Mouse (Mus musculus): ENCODE measurements at regions not wholly inside any gene's neighbourhood (a gene's known extent, or its start where the extent isn't known, plus 50 kb on each side); places are given as distances from the start of the nearest gene placed in this dataset.

DNA sequence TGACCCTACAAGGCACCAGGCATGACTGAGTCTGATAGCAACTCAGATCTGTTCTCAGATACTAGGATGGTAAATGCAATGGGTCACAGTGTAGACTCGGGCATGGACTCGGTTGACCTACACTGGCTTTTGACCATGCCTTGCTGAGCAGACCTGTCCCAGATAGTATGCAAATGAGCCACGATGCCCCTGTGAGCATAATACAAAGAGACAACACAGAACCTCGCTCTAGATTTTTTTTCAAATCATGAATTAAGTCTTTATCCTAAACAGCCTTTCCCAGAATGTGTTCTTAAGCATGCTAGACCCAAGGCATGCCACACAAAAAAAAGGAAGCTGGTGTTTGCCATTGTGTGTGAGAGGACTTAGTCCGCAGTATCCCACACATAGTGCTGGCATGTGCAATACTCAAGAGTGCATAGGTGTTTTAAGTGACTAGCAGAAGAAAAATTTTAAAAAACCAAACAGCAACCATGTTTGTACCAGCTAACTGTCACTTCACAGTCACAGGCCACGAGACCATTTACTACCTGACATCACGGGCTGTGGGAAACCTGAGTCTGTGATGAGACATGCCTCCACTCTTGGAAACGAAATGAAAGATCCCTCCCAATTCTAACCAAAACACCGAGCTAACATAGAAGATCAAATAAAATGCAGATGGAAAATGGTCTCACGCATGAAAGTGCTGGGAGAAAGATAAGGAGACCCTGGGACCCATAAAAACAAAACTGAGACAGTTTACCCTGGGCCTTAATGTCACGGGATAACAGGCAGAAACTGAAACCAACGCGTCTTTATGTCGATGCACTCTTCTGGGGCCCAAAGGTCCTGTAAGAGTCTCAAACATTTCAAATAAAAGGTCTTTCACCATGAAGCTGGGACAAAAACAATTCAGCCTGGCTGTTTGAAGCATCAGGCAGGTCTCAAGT is 95.2 kb downstream of the Fasl start:
- 76% methylated on average over 14 of the region's 14 CpGs for WGBS
- ATAC-seq (ENCODE audit: insufficient number of reproducible peaks, low FRiP score, low TSS enrichment, low read depth) = no peak
- H3K9me3 ChIP-seq (replicated peaks) = no peaks in the 10 kb centered on the region
- H3K4me2 ChIP-seq (replicated peaks) = no peak overlapping the region
- H3K9ac ChIP-seq = no peak overlapping the region
- H3K27ac ChIP-seq (replicated peaks) = no peak overlapping the region
- H3K4me1 ChIP-seq = no peaks in the 10 kb centered on the region
- H3K4me3 ChIP-seq (replicated peaks) = no peak overlapping the region
- no peaks in the 10 kb centered on the region for H3K27me3 ChIP-seq
- no peaks in the 10 kb centered on the region for H3K36me3 ChIP-seq

DNA sequence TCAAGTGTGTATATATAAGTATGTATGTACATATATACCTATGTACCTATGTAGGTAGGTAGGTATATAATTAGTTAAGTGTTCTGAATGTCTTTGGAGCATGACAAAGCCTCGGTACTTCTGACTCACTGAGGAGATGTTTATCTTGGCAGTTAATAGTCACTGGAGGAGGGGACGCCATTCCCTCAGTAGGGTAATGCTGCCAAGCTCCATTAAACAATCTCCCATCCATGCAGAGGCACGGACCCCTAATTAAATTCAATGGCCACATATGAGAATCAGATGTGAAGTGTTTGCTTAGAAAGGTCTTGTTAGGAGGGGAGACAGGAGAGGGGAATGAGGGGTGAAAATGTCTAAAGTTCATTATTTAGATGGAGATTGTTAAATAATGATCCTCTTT is 99.3 kb downstream of the Fasl start:
- ATAC-seq (ENCODE audit: insufficient number of reproducible peaks, low FRiP score, low TSS enrichment, low read depth) = no peak
- 13% methylated on average over 3 of the region's 3 CpGs for WGBS
- H3K4me2 ChIP-seq (replicated peaks) = no peak overlapping the region
- H3K4me1 ChIP-seq = no peaks in the 10 kb centered on the region
- no peaks in the 10 kb centered on the region for H3K9me3 ChIP-seq (replicated peaks)
- H3K27me3 ChIP-seq = no peaks in the 10 kb centered on the region
- no peak overlapping the region for H3K27ac ChIP-seq (replicated peaks)
- no peaks in the 10 kb centered on the region for H3K36me3 ChIP-seq
- H3K4me3 ChIP-seq (replicated peaks) = no peak overlapping the region
- H3K9ac ChIP-seq = no peak overlapping the region

DNA sequence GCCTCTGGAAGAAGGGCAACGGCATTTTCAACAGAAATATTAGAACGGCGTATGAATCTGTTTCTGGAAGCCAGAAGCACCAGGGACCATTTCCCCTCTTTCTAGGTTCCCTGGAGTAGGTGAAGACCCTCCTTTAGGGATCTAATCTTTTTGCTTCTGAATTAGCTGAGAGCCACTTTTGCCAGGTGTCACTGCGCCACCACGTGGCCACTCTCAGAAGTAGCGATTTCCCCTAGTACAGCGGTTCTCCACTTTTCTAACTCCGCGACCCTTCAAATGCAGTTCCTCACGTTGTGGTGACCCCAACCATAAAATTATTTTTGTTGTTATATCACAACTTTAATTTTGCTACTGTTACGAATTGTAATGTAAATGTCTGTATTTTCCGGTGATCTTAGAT is 100.7 kb downstream of the Fasl start:
- 0 out of 2 replicates have a peak overlapping the region, but pooled peaks have one; percentile 20 for H3K4me2 ChIP-seq (replicated peaks)
- WGBS = 17% methylated on average over 12 of the region's 12 CpGs
- ATAC-seq (ENCODE audit: insufficient number of reproducible peaks, low FRiP score, low TSS enrichment, low read depth) = no peak
- no peak overlapping the region for H3K9ac ChIP-seq
- H3K27ac ChIP-seq (replicated peaks) = no peak overlapping the region
- H3K4me1 ChIP-seq = no peaks in the 10 kb centered on the region
- no peak overlapping the region for H3K4me3 ChIP-seq (replicated peaks)
- no peaks in the 10 kb centered on the region for H3K27me3 ChIP-seq
- no peaks in the 10 kb centered on the region for H3K9me3 ChIP-seq (replicated peaks)
- H3K36me3 ChIP-seq = no peaks in the 10 kb centered on the region

DNA sequence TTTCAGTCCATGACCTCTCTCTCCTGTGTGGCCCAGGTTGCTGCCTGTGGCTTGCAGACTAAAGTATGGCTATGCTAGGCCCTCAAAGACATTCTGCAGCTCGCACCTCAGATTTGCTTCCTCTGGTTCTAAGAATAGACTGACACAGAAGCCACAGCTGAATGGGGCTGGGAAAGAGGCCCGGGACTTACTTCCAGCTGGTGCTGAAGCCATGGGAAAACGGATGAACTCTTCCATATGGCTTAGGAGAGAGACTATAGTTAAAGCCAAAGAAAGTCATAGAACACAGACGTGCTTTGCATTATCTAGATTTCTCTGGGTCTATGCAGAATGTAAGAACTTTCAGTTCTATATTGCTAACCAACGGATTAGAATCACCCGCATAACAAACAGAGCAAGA is 107.7 kb downstream of the Fasl start:
- Histone ChIP-seq H3K4me2 (replicated peaks) (no peak overlapping the region), H3K36me3 (no peaks in the 10 kb centered on the region), H3K4me1 (no peaks in the 10 kb centered on the region), H3K9ac (no peak overlapping the region), H3K9me3 (replicated peaks) (no peaks in the 10 kb centered on the region), H3K27me3 (no peaks in the 10 kb centered on the region), H3K27ac (replicated peaks) (no peak overlapping the region), H3K4me3 (replicated peaks) (no peak overlapping the region)
- 66% methylated on average over 6 of the region's 6 CpGs for whole genome bisulfite sequencing
- no peak for ATAC-seq (ENCODE audit: insufficient number of reproducible peaks, low FRiP score, low TSS enrichment, low read depth)

DNA sequence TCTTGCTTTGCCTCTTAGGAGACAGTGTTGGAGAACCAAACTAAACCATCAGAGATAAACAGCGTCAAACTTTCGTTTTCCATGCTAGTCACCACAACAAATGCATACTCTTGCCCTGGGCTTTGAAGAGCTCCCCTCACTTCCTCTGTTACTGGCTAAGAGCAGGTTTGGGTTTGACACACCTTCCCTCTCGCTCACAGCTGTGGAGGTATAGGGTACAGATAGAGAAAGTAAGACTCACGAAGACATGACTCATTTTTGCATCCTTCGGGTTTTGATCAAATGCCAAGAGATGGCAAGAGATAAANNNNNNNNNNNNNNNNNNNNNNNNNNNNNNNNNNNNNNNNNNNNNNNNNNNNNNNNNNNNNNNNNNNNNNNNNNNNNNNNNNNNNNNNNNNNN is 117.4 kb downstream of the Fasl start:
- no peaks in the 10 kb centered on the region for H3K4me1 ChIP-seq
- H3K36me3 ChIP-seq = no peaks in the 10 kb centered on the region
- H3K27ac ChIP-seq (replicated peaks) = no peak overlapping the region
- no peak overlapping the region for H3K4me2 ChIP-seq (replicated peaks)
- no peak overlapping the region for H3K4me3 ChIP-seq (replicated peaks)
- WGBS = 75% methylated on average over 5 of the region's 5 CpGs
- no peaks in the 10 kb centered on the region for H3K27me3 ChIP-seq
- no peaks in the 10 kb centered on the region for H3K9me3 ChIP-seq (replicated peaks)
- ATAC-seq (ENCODE audit: insufficient number of reproducible peaks, low FRiP score, low TSS enrichment, low read depth) = no peak
- H3K9ac ChIP-seq = no peak overlapping the region

DNA sequence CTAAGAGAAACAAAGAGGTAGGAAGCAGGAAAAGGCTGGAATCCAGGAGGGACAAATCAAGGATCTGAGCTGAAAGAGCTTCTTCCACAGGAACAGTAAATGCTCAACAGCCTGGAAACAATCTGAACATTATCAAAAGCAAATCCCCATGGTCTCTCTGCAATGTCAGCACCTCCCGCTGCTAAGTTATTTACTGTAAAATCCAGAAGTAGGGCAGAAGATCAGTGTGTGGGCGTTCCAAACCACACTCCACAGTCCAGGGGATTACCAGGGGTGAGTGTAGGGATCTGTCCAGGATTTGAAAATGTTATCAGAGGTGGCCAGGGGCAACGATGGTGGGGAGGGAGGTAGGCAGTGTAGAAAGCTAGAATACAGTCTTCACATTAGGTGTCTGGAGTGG is 124.0 kb downstream of the Fasl start:
- Histone ChIP-seq H3K4me2 (replicated peaks) (no peak overlapping the region), H3K27me3 (no peaks in the 10 kb centered on the region), H3K36me3 (no peaks in the 10 kb centered on the region), H3K9me3 (replicated peaks) (no peaks in the 10 kb centered on the region), H3K27ac (replicated peaks) (no peak overlapping the region), H3K4me1 (0 out of 2 replicates have a peak, but pooled peaks cover 2% of the 10 kb centered on the region), H3K4me3 (replicated peaks) (no peak overlapping the region), H3K9ac (no peak overlapping the region)
- WGBS = 62% methylated on average over 3 of the region's 3 CpGs
- no peak for ATAC-seq (ENCODE audit: insufficient number of reproducible peaks, low FRiP score, low TSS enrichment, low read depth)

DNA sequence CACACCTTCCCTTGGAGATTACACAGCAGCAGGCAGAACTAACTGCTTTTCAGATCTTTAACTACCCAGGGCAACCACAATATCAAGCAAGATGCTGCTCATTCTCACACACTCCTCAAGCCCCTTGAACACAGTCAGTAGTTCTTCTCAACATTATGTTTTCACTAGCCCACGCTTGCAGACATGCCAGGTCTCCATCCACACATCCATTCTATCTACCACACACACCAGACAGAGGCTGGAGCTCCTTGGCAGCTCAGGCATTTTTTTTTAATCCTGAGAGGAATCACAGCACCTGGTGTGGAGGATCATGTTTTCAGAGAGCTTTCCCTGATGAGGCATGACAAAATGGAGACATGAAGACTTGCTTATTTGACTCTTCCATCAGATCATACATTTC is 124.9 kb downstream of the Fasl start:
- Histone ChIP-seq H3K9me3 (replicated peaks) (no peaks in the 10 kb centered on the region), H3K4me2 (replicated peaks) (no peak overlapping the region), H3K4me3 (replicated peaks) (no peak overlapping the region), H3K36me3 (no peaks in the 10 kb centered on the region), H3K4me1 (0 out of 2 replicates have a peak, but pooled peaks cover 2% of the 10 kb centered on the region), H3K27me3 (no peaks in the 10 kb centered on the region), H3K27ac (replicated peaks) (no peak overlapping the region), H3K9ac (no peak overlapping the region)
- ATAC-seq (ENCODE audit: insufficient number of reproducible peaks, low FRiP score, low TSS enrichment, low read depth) = no peak
- WGBS = 64% methylated on average over 1 of the region's 1 CpGs

DNA sequence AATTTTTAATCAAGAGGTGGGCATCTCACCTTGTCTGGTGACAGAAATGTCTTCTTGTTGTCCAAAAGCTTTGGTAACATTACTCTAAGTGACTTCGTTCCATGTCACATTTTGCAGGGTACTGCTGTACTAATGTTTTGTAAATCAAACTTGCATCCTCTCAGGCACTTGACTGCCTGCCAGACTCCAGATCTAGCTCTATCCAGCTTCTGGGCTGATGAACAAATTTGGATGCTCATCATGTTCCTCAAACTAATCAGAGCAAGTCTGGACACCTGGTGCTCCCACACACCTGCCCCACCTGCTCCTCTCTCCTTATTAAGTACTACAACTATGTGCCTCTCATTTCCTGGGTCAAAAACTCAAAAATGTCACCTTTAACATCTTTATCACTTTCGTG is 126.1 kb downstream of the Fasl start:
- H3K27me3 ChIP-seq = no peaks in the 10 kb centered on the region
- H3K27ac ChIP-seq (replicated peaks) = no peak overlapping the region
- 76% methylated on average over 2 of the region's 2 CpGs for WGBS
- H3K4me2 ChIP-seq (replicated peaks) = no peak overlapping the region
- H3K9ac ChIP-seq = no peak overlapping the region
- H3K9me3 ChIP-seq (replicated peaks) = no peaks in the 10 kb centered on the region
- H3K4me3 ChIP-seq (replicated peaks) = no peak overlapping the region
- H3K4me1 ChIP-seq = 0 out of 2 replicates have a peak, but pooled peaks cover 2% of the 10 kb centered on the region
- no peaks in the 10 kb centered on the region for H3K36me3 ChIP-seq
- ATAC-seq (ENCODE audit: insufficient number of reproducible peaks, low FRiP score, low TSS enrichment, low read depth) = no peak

DNA sequence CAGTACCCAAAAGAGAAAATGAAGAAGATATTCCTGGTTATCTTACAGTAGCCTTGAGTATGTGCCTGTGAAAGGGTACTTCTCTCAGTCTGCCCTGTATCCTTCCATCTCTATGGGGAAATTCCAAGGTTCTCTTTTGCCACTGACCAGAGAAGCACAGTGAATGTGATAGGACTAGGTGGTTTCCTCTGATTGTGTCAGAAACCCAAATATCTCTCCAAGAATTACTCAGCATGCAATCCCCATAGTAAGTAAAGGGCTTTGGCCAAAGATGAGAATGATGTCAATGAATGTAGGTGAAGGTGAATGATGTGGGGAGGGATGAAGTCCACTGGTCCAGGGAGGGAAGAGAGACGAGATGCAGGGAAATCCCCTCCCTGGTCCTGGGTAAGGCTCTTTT is 130.8 kb downstream of the Fasl start:
- ATAC-seq (ENCODE audit: insufficient number of reproducible peaks, low FRiP score, low TSS enrichment, low read depth) = no peak
- Histone ChIP-seq H3K27me3 (no peaks in the 10 kb centered on the region), H3K4me2 (replicated peaks) (no peak overlapping the region), H3K4me1 (no peaks in the 10 kb centered on the region), H3K4me3 (replicated peaks) (no peak overlapping the region), H3K9me3 (replicated peaks) (no peaks in the 10 kb centered on the region), H3K9ac (no peak overlapping the region), H3K36me3 (no peaks in the 10 kb centered on the region), H3K27ac (replicated peaks) (no peak overlapping the region)
- 88% methylated on average over 1 of the region's 1 CpGs for WGBS

DNA sequence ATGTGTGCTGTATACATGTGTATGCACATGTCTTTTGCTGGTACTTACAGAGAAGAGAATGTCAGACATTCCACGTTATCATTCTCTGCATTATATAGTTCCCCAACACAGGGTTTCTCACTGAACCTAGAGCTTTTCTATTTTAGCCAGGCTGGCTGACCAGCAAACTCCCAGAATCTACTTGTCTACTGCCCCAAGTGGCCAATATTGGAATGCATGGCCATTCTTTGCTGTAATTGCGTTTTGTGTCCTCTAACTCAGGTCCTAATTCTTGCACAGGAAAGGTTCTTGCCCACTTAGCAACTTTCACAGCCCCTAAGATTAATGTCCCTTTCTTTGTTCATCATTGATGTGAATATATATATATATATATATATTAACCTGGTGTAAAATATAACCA is 138.9 kb downstream of the Fasl start:
- no peak overlapping the region for H3K9ac ChIP-seq
- no peak for ATAC-seq (ENCODE audit: insufficient number of reproducible peaks, low FRiP score, low TSS enrichment, low read depth)
- no peak overlapping the region for H3K4me2 ChIP-seq (replicated peaks)
- no peaks in the 10 kb centered on the region for H3K9me3 ChIP-seq (replicated peaks)
- 51% methylated on average over 2 of the region's 2 CpGs for WGBS
- no peak overlapping the region for H3K4me3 ChIP-seq (replicated peaks)
- no peaks in the 10 kb centered on the region for H3K27me3 ChIP-seq
- no peak overlapping the region for H3K27ac ChIP-seq (replicated peaks)
- no peaks in the 10 kb centered on the region for H3K36me3 ChIP-seq
- H3K4me1 ChIP-seq = no peaks in the 10 kb centered on the region

DNA sequence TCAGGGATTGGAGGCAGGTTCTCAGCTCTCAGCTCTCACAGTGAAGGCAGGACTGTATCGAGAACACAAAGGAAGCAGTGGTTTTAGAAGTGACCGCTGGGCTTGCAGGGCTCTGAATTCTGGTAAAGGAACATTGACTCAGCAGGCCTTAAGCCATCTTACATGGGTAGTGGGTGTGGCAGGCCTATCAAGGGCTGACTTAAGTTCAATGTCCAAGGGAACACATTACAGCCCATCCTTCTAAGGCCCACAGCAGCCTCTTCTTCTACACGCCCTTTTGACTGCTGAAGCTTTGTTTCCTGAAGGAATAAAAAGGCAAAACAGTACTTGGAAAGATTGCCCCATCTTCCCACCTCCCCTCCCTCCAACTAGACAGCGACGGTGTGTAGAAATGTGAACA is 137.6 kb downstream of the Tnfsf18 start:
- Histone ChIP-seq H3K4me2 (replicated peaks) (no peak overlapping the region), H3K9ac (no peak overlapping the region), H3K9me3 (replicated peaks) (no peaks in the 10 kb centered on the region), H3K27ac (replicated peaks) (no peak overlapping the region), H3K27me3 (no peaks in the 10 kb centered on the region), H3K36me3 (no peaks in the 10 kb centered on the region), H3K4me1 (no peaks in the 10 kb centered on the region), H3K4me3 (replicated peaks) (no peak overlapping the region)
- WGBS = 78% methylated on average over 5 of the region's 5 CpGs
- no peak for ATAC-seq (ENCODE audit: insufficient number of reproducible peaks, low FRiP score, low TSS enrichment, low read depth)

DNA sequence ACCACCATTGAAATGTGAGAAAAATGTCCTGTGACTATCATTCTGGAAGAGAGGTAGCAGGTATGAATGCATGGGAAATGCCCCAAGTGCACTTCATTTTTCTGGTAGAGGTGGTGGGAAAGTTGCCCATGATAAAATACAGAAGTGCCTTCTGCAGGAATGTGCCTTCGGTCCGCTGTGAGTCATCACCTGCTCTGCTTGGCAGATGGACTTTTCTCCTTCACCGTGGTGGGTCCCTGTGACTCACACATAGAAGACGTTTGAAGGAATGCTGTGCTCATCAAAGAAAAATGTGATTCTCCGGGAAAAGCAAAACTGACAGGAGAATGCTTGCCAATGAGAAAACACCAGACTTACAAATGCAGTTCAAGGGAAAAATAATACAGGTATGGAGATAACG is 126.8 kb downstream of the Tnfsf18 start:
- Histone ChIP-seq H3K27ac (replicated peaks) (no peak overlapping the region), H3K4me2 (replicated peaks) (no peak overlapping the region), H3K27me3 (no peaks in the 10 kb centered on the region), H3K36me3 (no peaks in the 10 kb centered on the region), H3K4me3 (replicated peaks) (no peak overlapping the region), H3K9ac (no peak overlapping the region), H3K9me3 (replicated peaks) (no peaks in the 10 kb centered on the region), H3K4me1 (no peaks in the 10 kb centered on the region)
- ATAC-seq (ENCODE audit: insufficient number of reproducible peaks, low FRiP score, low TSS enrichment, low read depth) = no peak
- 67% methylated on average over 6 of the region's 6 CpGs for WGBS
